Mouse (Mus musculus): ENCODE measurements at regions not wholly inside any gene's neighbourhood (a gene's known extent, or its start where the extent isn't known, plus 50 kb on each side); places are given as distances from the start of the nearest gene placed in this dataset.

DNA sequence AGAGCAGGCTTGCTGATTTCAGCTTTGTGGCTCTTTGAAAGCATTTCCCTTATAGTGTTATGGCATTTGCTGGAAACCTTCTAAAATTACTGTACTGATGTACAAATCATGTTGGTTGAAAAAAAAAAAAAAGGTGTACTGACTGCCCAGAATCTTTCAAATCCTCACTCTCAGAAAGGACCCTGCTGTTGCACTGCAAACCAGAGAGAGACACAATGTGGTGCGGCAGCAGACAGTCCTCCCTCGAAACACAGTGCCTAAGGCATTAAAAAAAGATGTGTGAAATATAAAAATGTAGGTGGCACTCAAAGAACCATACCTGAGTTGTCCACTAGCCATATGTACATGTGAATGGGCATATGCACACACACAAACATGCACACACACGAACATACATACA is 128.3 kb downstream of the Actr3 start:
- DNase-seq: no peak

GRCm38 (mm10) chr1:125298520-125299090 is 136.9 kb downstream of the Actr3 start:
- DNase-seq: no peak

DNA sequence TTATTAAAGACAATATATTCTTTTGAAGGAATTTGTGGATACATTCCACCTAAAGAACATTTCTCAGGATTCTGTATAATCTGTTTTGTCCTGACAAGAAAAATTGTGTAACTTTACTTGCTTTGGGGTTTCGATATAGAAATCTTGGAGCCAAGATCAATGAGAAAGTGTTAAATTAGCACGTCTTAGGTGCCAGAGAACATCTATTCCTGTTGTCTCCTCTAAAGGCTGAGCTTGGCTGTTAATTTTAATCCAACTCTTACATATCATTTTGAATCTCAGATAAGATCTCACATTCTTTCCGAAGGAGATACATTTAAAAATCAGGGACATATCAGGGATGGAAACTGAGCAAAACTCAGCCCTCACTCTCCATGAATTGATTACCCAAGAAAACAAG is 139.9 kb downstream of the Actr3 start:
- DNase-seq: no peak

GRCm38 (mm10) chr1:125290320-125291021 is 145.1 kb downstream of the Actr3 start:
- no peak for DNase-seq

DNA sequence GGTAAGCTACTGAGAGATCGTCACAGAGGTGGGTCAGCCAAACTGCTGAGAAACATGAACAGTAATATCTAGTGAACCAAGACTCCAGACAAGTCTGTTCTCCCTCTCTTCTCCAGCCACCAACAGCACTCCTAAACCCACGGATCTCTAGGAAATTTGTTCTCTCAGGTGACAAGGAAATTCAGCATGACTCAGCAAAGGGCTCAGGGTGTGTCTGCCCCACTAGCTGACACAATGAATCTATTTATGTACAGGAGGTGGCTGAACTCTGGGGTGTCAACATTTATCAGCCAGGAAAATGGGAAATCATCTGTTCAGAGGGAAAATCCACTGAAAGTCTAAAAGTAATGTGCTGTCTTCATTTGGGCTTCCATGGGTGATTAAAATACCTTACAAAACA is 149.2 kb downstream of the Actr3 start:
- DNase-seq: no peak

GRCm38 (mm10) chr1:125284693-125285092 is 150.8 kb downstream of the Actr3 start:
- no peak for DNase-seq

DNA sequence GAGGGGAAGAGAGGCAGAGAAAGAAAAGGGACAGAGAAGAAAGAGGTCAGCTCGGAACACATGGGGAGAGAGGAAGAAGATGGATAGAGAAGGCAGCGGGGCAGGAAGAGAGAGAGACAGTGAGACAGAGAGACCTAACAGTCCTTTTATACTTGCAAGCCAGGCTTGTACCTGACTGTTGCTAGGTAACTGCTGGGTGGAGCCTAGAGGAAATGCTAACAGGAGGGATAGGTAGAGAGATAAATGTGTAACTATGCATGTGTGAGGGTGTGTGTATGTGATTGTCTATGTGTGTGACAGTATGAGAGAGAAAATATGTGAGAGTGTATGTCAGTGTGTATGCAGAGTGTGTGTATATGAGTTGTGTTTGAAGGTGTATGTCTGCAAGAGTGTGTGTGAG is 161.8 kb downstream of the Actr3 start:
- DNase-seq: no peak

DNA sequence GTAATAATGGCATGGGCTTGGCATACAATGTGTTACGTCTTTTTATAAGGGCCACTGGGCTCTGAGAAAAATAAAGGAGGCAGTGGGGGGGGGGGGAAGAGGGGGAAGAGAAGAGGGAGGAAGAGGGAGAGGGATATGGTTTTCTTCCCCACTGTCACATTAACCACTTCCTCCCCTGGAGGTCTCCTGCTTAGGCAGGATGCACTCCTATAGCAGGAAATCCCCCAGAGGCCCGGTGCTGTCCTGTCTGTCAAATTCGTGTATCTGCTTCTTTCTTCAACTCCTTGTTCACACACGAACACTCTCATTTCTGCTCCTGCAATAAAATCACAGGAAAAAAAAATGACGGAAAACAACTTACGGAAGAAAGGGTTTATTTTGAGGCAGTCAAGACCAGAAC is 171.8 kb downstream of the Actr3 start:
- DNase-seq: no peak

GRCm38 (mm10) chr1:125263068-125263467 is 172.5 kb downstream of the Actr3 start:
- DNase-seq: no peak

GRCm38 (mm10) chr1:125242345-125242744 is 193.2 kb downstream of the Actr3 start:
- peak; percentile 54 to 60 for DNase-seq

- DNase-seq: no peak
Observed at GRCm38 (mm10) chr1:125241717-125242116, 193.8 kb downstream of the Actr3 start.

DNA sequence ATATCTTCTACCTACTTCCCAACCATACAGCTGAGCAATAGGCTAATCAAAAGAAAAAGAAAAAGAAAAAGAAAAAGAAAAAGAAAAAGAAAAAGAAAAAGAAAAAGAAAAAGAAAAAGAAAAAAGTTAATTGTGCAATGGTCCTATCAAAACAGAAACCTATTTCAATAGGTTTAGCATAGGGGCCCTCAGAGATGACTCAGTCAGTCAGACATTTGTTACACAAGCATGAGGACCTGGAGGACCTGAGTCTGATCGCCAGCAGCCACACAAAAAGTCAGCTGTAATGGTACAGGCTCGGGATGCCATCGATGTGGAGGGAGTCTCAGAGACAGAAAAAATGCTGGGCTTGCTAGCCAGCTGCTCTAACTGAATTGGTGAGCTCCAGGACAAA is 197.9 kb downstream of the Actr3 start:
- DNase-seq: no peak

- peak; percentile 17 to 20 for DNase-seq
Observed at GRCm38 (mm10) chr1:125236948-125237594, 198.5 kb downstream of the Actr3 start.

DNA sequence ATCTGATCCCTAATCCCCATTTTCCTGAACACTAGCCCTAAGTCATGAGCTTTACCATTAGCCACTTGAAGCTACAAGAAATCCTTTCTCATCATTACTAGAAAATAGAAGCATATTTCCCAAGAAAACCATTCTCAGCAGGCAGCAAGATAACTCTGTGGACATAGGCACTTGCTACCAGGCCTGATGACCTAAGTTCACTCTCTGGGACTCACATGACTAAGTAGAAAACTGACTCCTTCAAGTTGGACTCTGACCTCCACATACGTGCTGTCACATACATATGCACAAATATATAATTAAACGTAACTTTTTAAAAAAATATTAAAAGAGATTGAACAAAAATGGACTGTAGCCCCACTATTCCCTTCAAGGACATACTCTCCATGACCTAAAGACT is 200.8 kb downstream of the Actr3 start:
- DNase-seq: no peak

GRCm38 (mm10) chr1:125223370-125223769 is 212.2 kb downstream of the Actr3 start:
- no peak for DNase-seq

DNA sequence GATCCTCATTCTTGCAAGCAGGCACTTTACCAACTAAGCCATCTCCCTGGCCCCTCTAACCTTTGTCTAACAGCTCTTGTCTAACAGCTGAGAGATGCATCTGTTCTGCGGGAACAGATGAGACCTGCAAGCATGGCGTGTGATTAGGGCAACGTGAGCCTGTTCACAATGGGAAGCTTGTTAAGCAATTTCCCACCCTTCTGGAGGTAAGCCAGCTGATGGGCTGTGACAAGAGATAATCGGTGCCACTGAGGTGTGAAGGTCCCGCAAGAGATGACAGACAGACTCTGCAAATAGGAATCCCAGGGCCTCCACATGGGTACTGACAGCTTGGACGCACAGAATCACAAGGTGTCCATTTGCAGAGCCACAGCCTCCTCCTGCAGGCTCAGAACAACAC is 219.3 kb downstream of the Actr3 start:
- peak; percentile 62 to 74 for DNase-seq

- DNase-seq: no peak
Observed at GRCm38 (mm10) chr1:125187091-125187490, 248.4 kb downstream of the Actr3 start.

DNA sequence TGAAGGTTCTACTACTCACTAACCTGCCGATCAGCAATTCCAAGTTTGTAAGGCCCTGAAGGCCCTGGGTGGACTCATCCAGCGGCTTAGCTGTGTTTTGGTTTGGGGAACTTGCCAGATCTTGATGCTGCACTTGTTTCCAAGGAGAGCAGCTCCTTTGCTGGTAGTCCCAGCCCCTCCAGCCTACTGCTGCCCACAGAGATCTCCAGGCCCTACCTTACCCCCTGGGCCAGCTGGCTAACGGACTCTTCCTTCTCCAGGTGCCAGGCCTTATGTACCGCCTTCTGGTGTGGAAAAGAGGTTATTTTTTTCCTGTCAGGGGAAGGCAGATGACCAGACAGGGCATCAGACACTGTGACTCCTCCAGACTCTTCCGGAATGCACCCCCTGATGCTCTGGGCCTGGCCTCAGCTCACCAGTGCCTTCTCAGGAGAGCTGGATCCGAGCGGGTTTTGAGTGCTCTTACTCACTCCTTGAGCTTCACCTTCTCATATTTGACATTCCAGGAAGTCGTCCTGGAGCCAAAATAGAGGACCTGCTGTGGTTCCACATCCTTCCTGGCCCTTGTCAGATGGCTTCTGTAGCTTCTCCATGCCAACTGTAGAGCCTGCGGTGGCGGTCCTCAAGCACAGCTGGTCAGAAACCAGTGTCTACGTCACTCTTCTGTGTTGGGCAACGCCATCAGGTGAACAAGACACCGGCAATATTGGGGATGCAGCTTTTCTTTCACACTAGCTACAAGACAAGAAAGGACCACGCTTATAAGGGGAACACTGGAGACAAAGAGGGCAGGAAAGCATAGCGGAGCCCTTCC is 259.2 kb downstream of the Actr3 start:
- DNase-seq: peak; percentile 28 to 50

GRCm38 (mm10) chr1:125174725-125175124 is 260.8 kb downstream of the Actr3 start:
- DNase-seq: peak; percentile 39 to 43

GRCm38 (mm10) chr1:125172474-125172873 is 263.1 kb downstream of the Actr3 start:
- DNase-seq: no peak

- DNase-seq: no peak
Observed at GRCm38 (mm10) chr1:125165226-125165625, 270.3 kb downstream of the Actr3 start.

- no peak for DNase-seq
Observed at GRCm38 (mm10) chr1:125158481-125158880, 277.0 kb downstream of the Actr3 start.

DNA sequence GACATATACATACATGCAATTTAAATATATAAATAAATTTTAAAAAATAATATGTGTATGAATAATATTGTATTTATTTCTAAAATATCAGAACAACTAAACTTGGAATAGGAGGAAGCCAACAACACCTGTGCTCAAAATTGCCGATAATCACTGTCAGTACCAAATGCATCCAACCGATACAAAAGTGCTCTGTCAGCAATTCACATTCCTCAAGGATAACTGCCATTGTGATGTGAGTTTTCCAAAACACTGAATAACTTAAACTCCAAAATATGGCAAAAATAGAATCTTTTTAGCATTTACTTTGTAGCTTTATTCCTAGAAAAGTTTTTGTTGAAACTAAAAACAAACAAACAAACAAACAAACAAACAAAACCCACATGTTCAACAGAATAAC is 279.4 kb downstream of the Actr3 start:
- no peak for DNase-seq

Data from cerebellum, postnatal 14 days (tissue).